Mouse (Mus musculus): ENCODE measurements around the gene Mpp5. TPM values are rescaled to one million over a fixed set of nuclear protein-coding genes. Genes with fewer than 3 reads are reported as not detected.

Mpp5 gene
- polyA plus RNA-seq, 1 experiment from 2014 or later, result 29.3 TPM

DNA sequence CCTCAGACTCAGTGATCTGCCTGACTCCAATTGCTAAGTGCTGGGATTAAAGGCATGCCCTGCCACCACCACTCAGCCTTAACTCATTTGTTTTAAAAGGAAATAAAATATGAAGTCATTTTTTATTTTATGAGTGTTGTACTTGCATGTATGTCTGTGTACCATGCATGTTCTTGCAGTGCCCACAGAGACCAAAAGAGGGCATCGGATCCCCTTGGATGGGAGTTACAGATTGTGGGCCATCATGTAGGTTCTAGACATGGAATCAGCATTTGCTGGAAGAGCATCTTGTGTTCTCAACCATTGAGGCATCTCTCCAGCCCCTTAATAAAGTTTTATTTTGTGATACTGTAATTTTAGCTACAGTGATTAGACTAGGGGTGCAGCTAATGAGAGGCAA is 116.7 kb downstream of the Mpp5 start:
- Histone ChIP-seq H3K9ac (ENCODE audit: low read length) (no peak overlapping the region), H3K27me3 (ENCODE audit: control insufficient read depth, insufficient read depth, low read depth, low read length) (no peaks in the 10 kb centered on the region), H3K4me3 (ENCODE audit: low read length) (no peak overlapping the region), H3K9me3 (ENCODE audit: control insufficient read depth, low read length) (no peaks in the 10 kb centered on the region), H3K4me2 (ENCODE audit: low read depth, low read length) (no peak overlapping the region), H3K27ac (ENCODE audit: low read length) (no peak overlapping the region), H3K36me3 (ENCODE audit: control insufficient read depth, insufficient read depth, low read length) (peaks cover 11% of the 10 kb centered on the region; the same call in 1 of the 2 replicates), H3K4me1 (replicated peaks; ENCODE audit: control insufficient read depth, insufficient read depth, low read length) (peaks cover 11% of the 10 kb centered on the region)
- WGBS, result 94% methylated on average over 1 of the region's 1 CpGs
- ATAC-seq (ENCODE audit: low read depth), result no peak

DNA sequence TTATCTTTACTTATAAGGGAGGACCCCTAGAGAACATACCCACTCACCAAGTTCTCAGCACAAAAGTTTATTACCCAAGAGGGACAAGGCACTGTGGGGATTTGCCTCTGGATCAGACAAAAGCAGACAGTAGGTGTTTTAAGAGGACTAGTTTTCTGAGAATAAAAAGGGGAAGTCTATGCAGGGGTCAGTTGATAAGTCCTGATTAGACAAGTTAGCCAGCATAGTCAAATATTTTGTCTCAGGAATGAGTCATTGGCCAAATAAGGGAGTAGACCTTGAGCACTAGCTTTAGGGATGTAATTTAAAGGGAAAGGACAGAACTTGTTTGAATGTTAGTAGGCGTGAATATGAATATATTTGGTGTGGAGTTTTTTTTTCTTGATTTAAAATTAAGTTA is 119.4 kb downstream of the Mpp5 start:
- Histone ChIP-seq H3K27ac (ENCODE audit: low read length) (no peak overlapping the region), H3K27me3 (ENCODE audit: control insufficient read depth, insufficient read depth, low read depth, low read length) (no peaks in the 10 kb centered on the region), H3K9ac (ENCODE audit: low read length) (no peak overlapping the region), H3K4me3 (ENCODE audit: low read length) (no peak overlapping the region), H3K4me2 (ENCODE audit: low read depth, low read length) (no peak overlapping the region), H3K9me3 (ENCODE audit: control insufficient read depth, low read length) (no peaks in the 10 kb centered on the region), H3K4me1 (replicated peaks; ENCODE audit: control insufficient read depth, insufficient read depth, low read length) (peaks cover 4% of the 10 kb centered on the region), H3K36me3 (ENCODE audit: control insufficient read depth, insufficient read depth, low read length) (peaks cover 14% of the 10 kb centered on the region)
- no peak for ATAC-seq (ENCODE audit: low read depth)
- WGBS, result 77% methylated on average over 1 of the region's 1 CpGs

- WGBS, result 96% methylated on average over 3 of the region's 3 CpGs
- H3K4me1 ChIP-seq (replicated peaks; ENCODE audit: control insufficient read depth, insufficient read depth, low read length), result no peaks in the 10 kb centered on the region
- no peak for ATAC-seq (ENCODE audit: low read depth)
- H3K36me3 ChIP-seq (ENCODE audit: control insufficient read depth, insufficient read depth, low read length), result peaks cover 25% of the 10 kb centered on the region
- H3K4me3 ChIP-seq (ENCODE audit: low read length), result no peak overlapping the region
- no peak overlapping the region for H3K4me2 ChIP-seq (ENCODE audit: low read depth, low read length)
- no peaks in the 10 kb centered on the region for H3K27me3 ChIP-seq (ENCODE audit: control insufficient read depth, insufficient read depth, low read depth, low read length)
- H3K9me3 ChIP-seq (ENCODE audit: control insufficient read depth, low read length), result no peaks in the 10 kb centered on the region
- no peak overlapping the region for H3K9ac ChIP-seq (ENCODE audit: low read length)
- no peak overlapping the region for H3K27ac ChIP-seq (ENCODE audit: low read length)
These were observed 125.9 kb downstream of the Mpp5 start for GRCm38 (mm10) chr12:78874581-78874980.

- ATAC-seq (ENCODE audit: low read depth), result no peak
- Histone ChIP-seq H3K4me2 (ENCODE audit: low read depth, low read length) (no peak overlapping the region), H3K27ac (ENCODE audit: low read length) (no peak overlapping the region), H3K9me3 (ENCODE audit: control insufficient read depth, low read length) (no peaks in the 10 kb centered on the region), H3K36me3 (ENCODE audit: control insufficient read depth, insufficient read depth, low read length) (peaks cover 8% of the 10 kb centered on the region; the same call in 1 of the 2 replicates), H3K4me3 (ENCODE audit: low read length) (no peak overlapping the region), H3K4me1 (replicated peaks; ENCODE audit: control insufficient read depth, insufficient read depth, low read length) (peaks cover 4% of the 10 kb centered on the region; the same call in 1 of the 2 replicates), H3K27me3 (ENCODE audit: control insufficient read depth, insufficient read depth, low read depth, low read length) (no peaks in the 10 kb centered on the region), H3K9ac (ENCODE audit: low read length) (no peak overlapping the region)
- WGBS, result 56% methylated on average over 1 of the region's 1 CpGs
These were observed 141.4 kb downstream of the Mpp5 start for GRCm38 (mm10) chr12:78890062-78890461.

Other genes starting within 250 kb of the Mpp5 start
- not detected in 2 replicates for gene Fam71d, start 57.4 kb upstream of the Mpp5 start, polyA plus RNA-seq (2015; fragmentation: Nextera tagmentation; extraction: Ambion mirVana)
- 56.6 and 59.9 TPM in 2 replicates for gene Atp6v1d, start 112.7 kb downstream of the Mpp5 start, polyA plus RNA-seq (2015; fragmentation: Nextera tagmentation; extraction: Ambion mirVana)
- 192 and 198 TPM in 2 replicates for gene Eif2s1, start 112.9 kb downstream of the Mpp5 start, polyA plus RNA-seq (2015; fragmentation: Nextera tagmentation; extraction: Ambion mirVana)
- gene Plek2, start 158.1 kb downstream of the Mpp5 start, polyA plus RNA-seq (2015; fragmentation: Nextera tagmentation; extraction: Ambion mirVana), result 7.1 and 7.9 TPM in 2 replicates

Measured in lung, embryonic 16.5 days (tissue).